Mouse (Mus musculus) heart, adult 2 months (tissue): ENCODE data around the gene Gnptab.

Experiments
- CTCF ChIP-seq: fragments of 200-600 bp; IDR thresholded peaks from 2 replicates; pipeline ENCODE4 v1.8.1; 2022; ENCODE audit warnings: antibody characterized with exemption, mild to moderate bottlenecking, moderate library complexity
- EP300 ChIP-seq: fragments of 200-500 bp; IDR thresholded peaks from 2 replicates; pipeline ENCODE4 v1.6.1; 2011; ENCODE audit warnings: low read depth, low read length, control low read depth; ENCODE audit not compliant: insufficient read depth
- POLR2A ChIP-seq: fragments of 200-500 bp; IDR thresholded peaks from 2 replicates; pipeline ENCODE4 v1.6.1; 2011; ENCODE audit warnings: mild to moderate bottlenecking, low read depth, low read length, control low read depth; ENCODE audit not compliant: insufficient read depth

GRCm38 (mm10) chr10:88345899-88346401 is 33.0 kb upstream of the Gnptab start:
- TF ChIP-seq CTCF (no peak), POLR2A (no peak), EP300 (no peak)
